Mouse (Mus musculus) heart, postnatal 0 days (tissue): ENCODE results near the gene Git1.

Experiments
- CTCF ChIP-seq: IDR thresholded peaks from 2 replicates; pipeline ENCODE4 v1.5.1; 2016; ENCODE audit warnings: antibody characterized with exemption, control low read depth, low read depth
- EP300 ChIP-seq: IDR thresholded peaks from 2 replicates; pipeline ENCODE4 v1.6.1; 2016; ENCODE audit warnings: antibody characterized with exemption, low read depth

DNA sequence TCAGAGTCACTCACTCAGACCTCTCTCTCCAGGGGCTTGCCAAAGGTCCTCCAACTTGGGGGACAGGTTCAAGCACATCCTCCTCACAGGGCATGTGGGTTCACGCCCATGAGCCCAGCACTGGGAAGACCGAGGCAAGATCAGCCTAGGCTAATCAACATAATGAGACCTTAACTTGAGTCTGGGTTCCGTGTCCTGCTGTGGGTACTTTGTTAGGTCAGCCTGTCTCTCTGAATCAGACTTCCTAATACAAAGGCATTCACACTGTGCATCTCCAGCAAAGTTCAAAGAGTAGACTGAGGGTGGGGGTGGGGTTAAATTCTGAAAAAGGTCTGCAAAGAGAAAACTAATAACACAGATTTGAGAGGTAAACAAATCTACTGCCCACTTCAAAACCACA is 28.3 kb upstream of the Git1 start:
- no peak for TF ChIP-seq CTCF
- no peak for TF ChIP-seq EP300
